Mouse (Mus musculus): ENCODE data around the gene H2al1a. TPM values are rescaled to one million over a fixed set of nuclear protein-coding genes. Genes with fewer than 3 reads are reported as not detected.
"Not testable (repeated sequence)": the region's sequence is repeated elsewhere in the genome, so short reads cannot be mapped to it uniquely, and the experiment has no call there.

H2al1a gene
- polyA plus RNA-seq, 1 experiment: not detected

DNA sequence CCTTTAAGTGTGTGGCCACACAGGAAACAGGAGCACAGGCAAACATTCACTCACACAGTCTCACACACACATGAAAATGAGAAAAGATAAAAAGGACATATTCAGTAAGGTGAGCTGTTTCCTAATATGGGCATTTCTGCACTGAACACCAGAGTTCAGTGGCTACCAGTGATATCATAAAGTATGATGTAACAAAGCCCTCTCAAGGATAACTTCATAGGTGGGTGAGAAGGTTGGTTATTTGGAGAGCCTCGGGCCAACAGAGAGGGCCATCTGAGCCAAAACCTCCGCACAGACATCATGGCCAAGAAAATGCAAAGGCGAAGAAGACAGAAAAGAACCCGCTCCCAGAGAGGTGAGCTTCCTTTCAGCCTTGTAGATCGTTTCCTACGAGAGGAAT is 15.8 kb downstream of the H2al1a start, which contains the start of gene H2al1f:
TSS of gene H2al1f (plus strand) at position 301 of the 400 bp plus-strand sequence.
- not testable (repeated sequence) for H3K27ac ChIP-seq (ENCODE audit: insufficient read depth, low read length); H3K4me1 ChIP-seq (ENCODE audit: control insufficient read depth, insufficient read depth, insufficient read length); DNase-seq (ENCODE audit: low read depth in 1 of 2, low spot score in 2 of 2); H3K36me3 ChIP-seq (ENCODE audit: control insufficient read depth, insufficient read depth, low read length); H3K4me3 ChIP-seq (ENCODE audit: extremely low read depth, insufficient read depth, insufficient read length); H3K27me3 ChIP-seq (ENCODE audit: control insufficient read depth, insufficient read depth, low read length)
- WGBS: no CpG with 5 or more reads among the region's 6 CpGs

DNA sequence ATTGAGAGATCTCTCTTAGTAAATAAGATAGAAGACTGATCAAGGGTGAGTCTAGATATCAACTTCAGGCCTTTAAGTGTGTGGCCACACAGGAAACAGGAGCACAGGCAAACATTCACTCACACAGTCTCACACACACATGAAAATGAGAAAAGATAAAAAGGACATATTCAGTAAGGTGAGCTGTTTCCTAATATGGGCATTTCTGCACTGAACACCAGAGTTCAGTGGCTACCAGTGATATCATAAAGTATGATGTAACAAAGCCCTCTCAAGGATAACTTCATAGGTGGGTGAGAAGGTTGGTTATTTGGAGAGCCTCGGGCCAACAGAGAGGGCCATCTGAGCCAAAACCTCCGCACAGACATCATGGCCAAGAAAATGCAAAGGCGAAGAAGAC is 18.9 kb downstream of the H2al1a start, which contains the start of gene H2al1g:
TSS of gene H2al1g (plus strand) at position 301 of the 400 bp plus-strand sequence.
- not testable (repeated sequence) for H3K27ac ChIP-seq (ENCODE audit: insufficient read depth, low read length); DNase-seq (ENCODE audit: low read depth in 1 of 2, low spot score in 2 of 2); H3K4me3 ChIP-seq (ENCODE audit: extremely low read depth, insufficient read depth, insufficient read length); H3K36me3 ChIP-seq (ENCODE audit: control insufficient read depth, insufficient read depth, low read length); H3K27me3 ChIP-seq (ENCODE audit: control insufficient read depth, insufficient read depth, low read length); H3K4me1 ChIP-seq (ENCODE audit: control insufficient read depth, insufficient read depth, insufficient read length)
- WGBS: no CpG with 5 or more reads among the region's 3 CpGs

DNA sequence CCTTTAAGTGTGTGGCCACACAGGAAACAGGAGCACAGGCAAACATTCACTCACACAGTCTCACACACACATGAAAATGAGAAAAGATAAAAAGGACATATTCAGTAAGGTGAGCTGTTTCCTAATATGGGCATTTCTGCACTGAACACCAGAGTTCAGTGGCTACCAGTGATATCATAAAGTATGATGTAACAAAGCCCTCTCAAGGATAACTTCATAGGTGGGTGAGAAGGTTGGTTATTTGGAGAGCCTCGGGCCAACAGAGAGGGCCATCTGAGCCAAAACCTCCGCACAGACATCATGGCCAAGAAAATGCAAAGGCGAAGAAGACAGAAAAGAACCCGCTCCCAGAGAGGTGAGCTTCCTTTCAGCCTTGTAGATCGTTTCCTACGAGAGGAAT is 22.1 kb downstream of the H2al1a start, which contains the start of gene H2al1h:
TSS of gene H2al1h (plus strand) at position 301 of the 400 bp plus-strand sequence.
- not testable (repeated sequence) for H3K27me3 ChIP-seq (ENCODE audit: control insufficient read depth, insufficient read depth, low read length); H3K36me3 ChIP-seq (ENCODE audit: control insufficient read depth, insufficient read depth, low read length); H3K4me3 ChIP-seq (ENCODE audit: extremely low read depth, insufficient read depth, insufficient read length); H3K4me1 ChIP-seq (ENCODE audit: control insufficient read depth, insufficient read depth, insufficient read length); H3K27ac ChIP-seq (ENCODE audit: insufficient read depth, low read length); DNase-seq (ENCODE audit: low read depth in 1 of 2, low spot score in 2 of 2)
- no CpG with 5 or more reads among the region's 6 CpGs for WGBS

DNA sequence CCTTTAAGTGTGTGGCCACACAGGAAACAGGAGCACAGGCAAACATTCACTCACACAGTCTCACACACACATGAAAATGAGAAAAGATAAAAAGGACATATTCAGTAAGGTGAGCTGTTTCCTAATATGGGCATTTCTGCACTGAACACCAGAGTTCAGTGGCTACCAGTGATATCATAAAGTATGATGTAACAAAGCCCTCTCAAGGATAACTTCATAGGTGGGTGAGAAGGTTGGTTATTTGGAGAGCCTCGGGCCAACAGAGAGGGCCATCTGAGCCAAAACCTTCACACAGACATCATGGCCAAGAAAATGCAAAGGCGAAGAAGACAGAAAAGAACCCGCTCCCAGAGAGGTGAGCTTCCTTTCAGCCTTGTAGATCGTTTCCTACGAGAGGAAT is 25.3 kb downstream of the H2al1a start, which contains the start of gene H2al1i:
TSS of gene H2al1i (plus strand) at position 301 of the 400 bp plus-strand sequence.
- H3K27ac ChIP-seq (ENCODE audit: insufficient read depth, low read length); DNase-seq (ENCODE audit: low read depth in 1 of 2, low spot score in 2 of 2); H3K4me3 ChIP-seq (ENCODE audit: extremely low read depth, insufficient read depth, insufficient read length); H3K4me1 ChIP-seq (ENCODE audit: control insufficient read depth, insufficient read depth, insufficient read length); H3K36me3 ChIP-seq (ENCODE audit: control insufficient read depth, insufficient read depth, low read length); H3K27me3 ChIP-seq (ENCODE audit: control insufficient read depth, insufficient read depth, low read length): not testable (repeated sequence)
- whole genome bisulfite sequencing: no CpG with 5 or more reads among the region's 5 CpGs

DNA sequence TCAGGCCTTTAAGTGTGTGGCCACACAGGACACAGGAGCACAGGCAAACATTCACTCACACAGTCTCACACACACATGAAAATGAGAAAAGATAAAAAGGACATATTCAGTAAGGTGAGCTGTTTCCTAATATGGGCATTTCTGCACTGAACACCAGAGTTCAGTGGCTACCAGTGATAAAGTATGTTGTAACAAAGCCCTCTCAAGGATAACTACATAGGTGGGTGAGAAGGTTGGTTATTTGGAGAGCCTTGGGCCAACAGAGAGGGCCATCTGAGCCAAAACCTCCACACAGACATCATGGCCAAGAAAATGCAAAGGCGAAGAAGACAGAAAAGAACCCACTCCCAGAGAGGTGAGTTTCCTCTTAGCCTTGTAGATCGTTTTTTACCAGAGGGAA is 28.5 kb downstream of the H2al1a start, which contains the start of gene H2al1j:
TSS of gene H2al1j (plus strand) at position 301 of the 400 bp plus-strand sequence.
- not testable (repeated sequence) for DNase-seq (ENCODE audit: low read depth in 1 of 2, low spot score in 2 of 2); H3K36me3 ChIP-seq (ENCODE audit: control insufficient read depth, insufficient read depth, low read length); H3K27ac ChIP-seq (ENCODE audit: insufficient read depth, low read length); H3K4me3 ChIP-seq (ENCODE audit: extremely low read depth, insufficient read depth, insufficient read length); H3K4me1 ChIP-seq (ENCODE audit: control insufficient read depth, insufficient read depth, insufficient read length); H3K27me3 ChIP-seq (ENCODE audit: control insufficient read depth, insufficient read depth, low read length)
- 74% methylated on average over 2 of the region's 2 CpGs for WGBS

DNA sequence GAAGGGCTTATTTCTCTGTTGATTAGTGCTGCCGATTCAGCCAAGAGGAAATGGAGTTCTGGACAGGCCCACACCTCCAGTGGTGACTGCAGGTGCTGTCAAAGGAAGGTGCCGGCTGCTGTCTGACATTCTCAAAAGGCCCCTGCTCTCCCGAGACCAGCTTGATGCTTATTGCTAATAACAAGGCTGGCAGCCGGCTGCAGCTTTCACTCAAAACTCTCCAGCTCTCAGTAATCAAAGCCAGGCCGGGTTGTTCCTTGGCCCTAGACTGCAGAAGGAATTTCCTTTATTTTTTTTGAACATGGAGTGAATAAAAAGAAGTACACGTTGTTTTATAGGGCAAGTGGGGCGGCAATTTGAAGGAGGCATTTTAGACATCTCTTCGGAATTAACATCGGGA is 46.7 kb downstream of the H2al1a start:
- TF ChIP-seq POLR2A (IDR thresholded peaks at IDR 0.05; ENCODE audit: low read depth, low read length) (no peak), CTCF (IDR thresholded peaks at IDR 0.05; ENCODE audit: extremely low read depth, insufficient read depth, insufficient read length, insufficient replicate concordance) (no peak)
- 80% methylated on average over 9 of the region's 9 CpGs for WGBS

DNA sequence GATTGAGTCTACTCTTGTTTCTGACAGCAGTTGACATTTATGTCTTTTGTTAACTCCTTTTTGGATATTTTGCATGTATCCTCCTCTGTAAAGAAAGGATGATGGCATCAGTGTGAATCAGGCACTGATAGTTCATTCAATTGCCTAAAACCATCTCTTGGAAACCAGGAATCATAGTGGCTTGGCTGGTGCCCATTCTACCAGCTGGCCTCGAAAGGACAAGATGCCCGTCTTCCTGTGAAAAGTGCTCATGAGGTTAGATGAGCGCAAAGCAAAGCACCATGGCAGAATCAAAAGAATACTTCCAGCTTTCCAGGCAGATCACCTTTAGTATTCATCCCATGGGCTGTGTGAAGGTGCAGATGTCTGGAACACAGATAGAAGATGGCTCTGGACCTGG is 47.7 kb downstream of the H2al1a start:
- Histone ChIP-seq H3K27me3 (ENCODE audit: control insufficient read depth, insufficient read depth, low read length) (no peaks in the 10 kb centered on the region), H3K27ac (ENCODE audit: insufficient read depth, low read length) (no peak overlapping the region), H3K4me3 (ENCODE audit: extremely low read depth, insufficient read depth, insufficient read length) (no peak overlapping the region), H3K4me1 (ENCODE audit: control insufficient read depth, insufficient read depth, insufficient read length) (no peaks in the 10 kb centered on the region), H3K36me3 (ENCODE audit: control insufficient read depth, insufficient read depth, low read length) (no peaks in the 10 kb centered on the region)
- TF ChIP-seq CTCF (IDR thresholded peaks at IDR 0.05; ENCODE audit: extremely low read depth, insufficient read depth, insufficient read length, insufficient replicate concordance): no peak
- WGBS: 93% methylated on average over 3 of the region's 3 CpGs
- DNase-seq (ENCODE audit: low read depth in 1 of 2, low spot score in 2 of 2): no peak

More for the DNA sequence above, 46.7 kb downstream of the H2al1a start:
- Histone ChIP-seq H3K4me1 (ENCODE audit: control insufficient read depth, insufficient read depth, insufficient read length) (no peaks in the 10 kb centered on the region), H3K36me3 (ENCODE audit: control insufficient read depth, insufficient read depth, low read length) (no peaks in the 10 kb centered on the region), H3K27ac (ENCODE audit: insufficient read depth, low read length) (no peak overlapping the region), H3K4me3 (ENCODE audit: extremely low read depth, insufficient read depth, insufficient read length) (no peak overlapping the region), H3K27me3 (ENCODE audit: control insufficient read depth, insufficient read depth, low read length) (no peaks in the 10 kb centered on the region)
- DNase-seq (ENCODE audit: low read depth in 1 of 2, low spot score in 2 of 2): no peak

Other genes starting within 250 kb of the H2al1a start
- not detected in 2 replicates for gene H2al1b, start 3.2 kb downstream of the H2al1a start, polyA plus RNA-seq (2012; rRNA removed)
- gene H2al1c, start 6.4 kb downstream of the H2al1a start, polyA plus RNA-seq (2012; rRNA removed): not detected in 2 replicates
- gene H2al1d, start 9.6 kb downstream of the H2al1a start, polyA plus RNA-seq (2012; rRNA removed): not detected in 2 replicates
- gene H2al1e, start 12.7 kb downstream of the H2al1a start, polyA plus RNA-seq (2012; rRNA removed): not detected in 2 replicates
- not detected in 2 replicates for gene H2al1f, start 15.9 kb downstream of the H2al1a start, polyA plus RNA-seq (2012; rRNA removed)
- gene H2al1g, start 19.0 kb downstream of the H2al1a start, polyA plus RNA-seq (2012; rRNA removed): not detected in 2 replicates
- not detected in 2 replicates for gene H2al1h, start 22.2 kb downstream of the H2al1a start, polyA plus RNA-seq (2012; rRNA removed)
- not detected in 2 replicates for gene H2al1i, start 25.4 kb downstream of the H2al1a start, polyA plus RNA-seq (2012; rRNA removed)
- not detected in 2 replicates for gene H2al1j, start 28.6 kb downstream of the H2al1a start, polyA plus RNA-seq (2012; rRNA removed)

All from spleen, adult 2 months (tissue).